Mouse (Mus musculus) brown adipose tissue, adult 24 weeks (tissue): ENCODE measurements around the gene Ube2cbp. TPM values are rescaled to one million over a fixed set of nuclear protein-coding genes. Genes with fewer than 3 reads are reported as not detected.

ENCODE experiments used
- polyA plus RNA-seq: library from polyadenylated mRNA; stranded (reverse); fragments of >200 nt; gene quantifications from 2 replicates; pipeline ENCODE4 v1.2.4, GENCODE M21; 2012; ENCODE audit not compliant: missing spikeins, insufficient read depth, insufficient read length

Ube2cbp gene
- polyA plus RNA-seq, 1 experiment = not detected

Other genes starting within 250 kb of the Ube2cbp start
- 7.5 and 7.6 TPM in 2 replicates for gene Dop1a, start 2.2 kb upstream of the Ube2cbp start, polyA plus RNA-seq
- 2.3 and 5.9 TPM in 2 replicates for gene Pgm3, start 106.9 kb upstream of the Ube2cbp start, polyA plus RNA-seq
- not detected in 2 replicates for gene Rwdd2a, start 107.0 kb upstream of the Ube2cbp start, polyA plus RNA-seq
- 817 and 987 TPM in 2 replicates for gene Me1, start 231.0 kb upstream of the Ube2cbp start, polyA plus RNA-seq